Mouse (Mus musculus) cerebellum, postnatal 25 days (tissue): Measurements from ENCODE around the gene Aarsd1.

ENCODE experiments used
- DNase-seq, 2 experiments: peaks; one replicate each; pipeline ENCODE4 v3.0.0; 2021; ENCODE audit warnings: mixed read lengths in 2 of 2

Gene Aarsd1

GRCm38 (mm10) chr11:101370141-101370540 lies 47.3 kb downstream of the Aarsd1 start:
- no peak for DNase-seq

- no peak for DNase-seq
These were observed 50.0 kb downstream of the Aarsd1 start, which contains the start of gene G6pc for GRCm38 (mm10) chr11:101367326-101367935. Gene G6pc, plus strand, starts transcription at chr11:101367561.

GRCm38 (mm10) chr11:101364531-101364931 lies 52.9 kb downstream of the Aarsd1 start:
- no peak for DNase-seq

- no peak for DNase-seq
These were observed 56.7 kb downstream of the Aarsd1 start for GRCm38 (mm10) chr11:101360651-101361113.

- no peak for DNase-seq
These were observed 57.6 kb downstream of the Aarsd1 start for GRCm38 (mm10) chr11:101359776-101360175.

GRCm38 (mm10) chr11:101357505-101358182 lies 59.8 kb downstream of the Aarsd1 start:
- no peak for DNase-seq
